Mouse (Mus musculus) MEL (cell line): ENCODE measurements around the gene Serpinb7.

Experiments
- CTCF ChIP-seq, 3 experiments: IDR thresholded peaks in 2 of 3; conservative IDR thresholded peaks in 1 of 3; 2 replicates each; pipeline ENCODE4 v1.5.1; 2011 to 2012; ENCODE audit warnings: low read length in 3 of 3, low read depth in 2 of 3, mild to moderate bottlenecking in 2 of 3, improper control_type of control experiment in 1 of 3, inconsistent platforms in 1 of 3, mixed read lengths in 1 of 3, moderate library complexity in 1 of 3; ENCODE audit not compliant: control insufficient read depth in 1 of 3, insufficient read depth in 1 of 3, poor library complexity in 1 of 3, severe bottlenecking in 1 of 3
- EP300 ChIP-seq, 2 experiments: IDR thresholded peaks; 2 replicates each; pipeline ENCODE4 v1.6.1; 2011; ENCODE audit warnings: improper control_type of control experiment in 2 of 2, low read length in 2 of 2, low read depth in 1 of 2, mild to moderate bottlenecking in 1 of 2
- HCFC1 ChIP-seq: IDR thresholded peaks from 2 replicates; pipeline ENCODE4 v1.6.1; 2012; ENCODE audit warnings: low read depth, mild to moderate bottlenecking, inconsistent platforms, low read length, improper control_type of control experiment, moderate library complexity
- MAFK ChIP-seq: IDR thresholded peaks from 2 replicates; pipeline ENCODE4 v1.6.1; 2011; ENCODE audit warnings: low read depth, mild to moderate bottlenecking, low read length, improper control_type of control experiment, borderline replicate concordance
- MAZ ChIP-seq: IDR thresholded peaks from 2 replicates; pipeline ENCODE4 v1.6.1; 2012; ENCODE audit warnings: low read depth, mild to moderate bottlenecking, inconsistent platforms, low read length, improper control_type of control experiment
- POLR2A ChIP-seq, 2 experiments: IDR thresholded peaks; 2 replicates each; pipeline ENCODE4 v1.6.1; 2011 to 2012; ENCODE audit warnings: low read length in 2 of 2, mild to moderate bottlenecking in 2 of 2, control low read depth in 1 of 2, improper control_type of control experiment in 1 of 2, low read depth in 1 of 2, moderate library complexity in 1 of 2; ENCODE audit not compliant: control insufficient read depth in 1 of 2, insufficient read depth in 1 of 2, poor library complexity in 1 of 2

- no peak for TF ChIP-seq POLR2A (IDR thresholded peaks at IDR 0.05; ENCODE audit: control insufficient read depth in 1 of 2, insufficient read depth in 1 of 2, low read depth in 1 of 2, low read length in 2 of 2, poor library complexity in 1 of 2)
- no peak for TF ChIP-seq CTCF (IDR thresholded peaks at IDR 0.05 in 2 of 3, conservative IDR thresholded peaks at IDR 0.05 in 1 of 3; ENCODE audit: control insufficient read depth in 1 of 3, insufficient read depth in 1 of 3, low read depth in 2 of 3, low read length in 3 of 3, poor library complexity in 1 of 3, severe bottlenecking in 1 of 3)
- no peak for TF ChIP-seq HCFC1
- no peak for TF ChIP-seq MAFK
- no peak for TF ChIP-seq MAZ
- no peak for TF ChIP-seq EP300 (IDR thresholded peaks at IDR 0.05; ENCODE audit: low read depth in 1 of 2, low read length in 2 of 2)
Observed at GRCm38 (mm10) chr1:107351115-107351514, 48.3 kb upstream of the Serpinb7 start.
